Mouse (Mus musculus) Muller cell, postnatal 12 days (primary cell): ENCODE measurements at regions not wholly inside any gene's neighbourhood (a gene's known extent, or its start where the extent isn't known, plus 50 kb on each side); places are given as distances from the start of the nearest gene placed in this dataset.
A peak's percentile ranks its signal among the peaks of the same experiment; 100 is the strongest.

Source experiments
- DNase-seq: peaks from one replicate; pipeline ENCODE4 v3.0.0-alpha.2; 2015; ENCODE audit errors: inconsistent ontology term

GRCm38 (mm10) chr4:87667556-87668154 lies 365.5 kb downstream of the Mllt3 start:
- no peak for DNase-seq

GRCm38 (mm10) chr4:87665149-87665548 lies 368.0 kb downstream of the Mllt3 start:
- no peak for DNase-seq

- no peak for DNase-seq
These were observed 370.3 kb downstream of the Mllt3 start for GRCm38 (mm10) chr4:87662876-87663275.

- no peak for DNase-seq
These were observed 374.8 kb downstream of the Mllt3 start for GRCm38 (mm10) chr4:87658316-87658715.

- DNase-seq, result no peak
These were observed 375.3 kb downstream of the Mllt3 start for GRCm38 (mm10) chr4:87657855-87658254.

- DNase-seq, result no peak
These were observed 379.6 kb downstream of the Mllt3 start for GRCm38 (mm10) chr4:87653440-87654165.

- no peak for DNase-seq
These were observed 380.7 kb downstream of the Mllt3 start for GRCm38 (mm10) chr4:87652314-87652934.

GRCm38 (mm10) chr4:87651275-87651674 lies 381.9 kb downstream of the Mllt3 start:
- no peak for DNase-seq

GRCm38 (mm10) chr4:87650837-87651236 lies 382.3 kb downstream of the Mllt3 start:
- DNase-seq, result peak; percentile 91

GRCm38 (mm10) chr4:87650393-87650792 lies 382.8 kb downstream of the Mllt3 start:
- peak; percentile 7 for DNase-seq

GRCm38 (mm10) chr4:87648919-87649318 lies 384.2 kb downstream of the Mllt3 start:
- DNase-seq, result no peak

GRCm38 (mm10) chr4:87647932-87648911 lies 384.9 kb downstream of the Mllt3 start:
- DNase-seq, result peak; percentile 42

- no peak for DNase-seq
These were observed 391.2 kb downstream of the Mllt3 start for GRCm38 (mm10) chr4:87642002-87642401.

- DNase-seq, result no peak
These were observed 391.6 kb downstream of the Mllt3 start for GRCm38 (mm10) chr4:87641551-87641950.

- no peak for DNase-seq
These were observed 394.9 kb downstream of the Mllt3 start for GRCm38 (mm10) chr4:87638380-87638646.

GRCm38 (mm10) chr4:87637629-87638379 lies 395.4 kb downstream of the Mllt3 start:
- DNase-seq, result no peak

GRCm38 (mm10) chr4:87611116-87611515 lies 380.8 kb upstream of the Slc24a2 start:
- no peak for DNase-seq

- DNase-seq, result no peak
These were observed 363.4 kb upstream of the Slc24a2 start for GRCm38 (mm10) chr4:87593644-87594043.

- DNase-seq, result no peak
These were observed 360.5 kb upstream of the Slc24a2 start for GRCm38 (mm10) chr4:87590797-87591196.

- no peak for DNase-seq
These were observed 347.9 kb upstream of the Slc24a2 start for GRCm38 (mm10) chr4:87578164-87578563.

- no peak for DNase-seq
These were observed 340.7 kb upstream of the Slc24a2 start for GRCm38 (mm10) chr4:87570950-87571349.
